Mouse (Mus musculus) kidney, adult 8-10 months (tissue): ENCODE results near the gene Homer2.

Experiments used
- DNase-seq, 2 experiments: peaks; one replicate each; pipeline ENCODE4 v3.0.0; 2022

Homer2 gene

GRCm38 (mm10) chr7:81583512-81583911, 123.8 kb downstream of the Homer2 start:
- DNase-seq = no peak

GRCm38 (mm10) chr7:81579312-81579711, 128.0 kb downstream of the Homer2 start:
- DNase-seq = no peak

- no peak for DNase-seq
Observed at GRCm38 (mm10) chr7:81578413-81578812, 128.9 kb downstream of the Homer2 start.

GRCm38 (mm10) chr7:81577872-81578271, 129.5 kb downstream of the Homer2 start:
- DNase-seq = no peak

- DNase-seq = no peak
Observed at GRCm38 (mm10) chr7:81575606-81576005, 131.7 kb downstream of the Homer2 start.

- DNase-seq = no peak
Observed at GRCm38 (mm10) chr7:81573821-81574220, 133.5 kb downstream of the Homer2 start.

- DNase-seq = peak in 1 of 2 experiments; percentile 23
Observed at GRCm38 (mm10) chr7:81573397-81573796, 133.9 kb downstream of the Homer2 start.

- no peak for DNase-seq
Observed at GRCm38 (mm10) chr7:81572610-81573268, 134.6 kb downstream of the Homer2 start.

GRCm38 (mm10) chr7:81571941-81572441, 135.3 kb downstream of the Homer2 start:
- DNase-seq = peak; percentile 19

GRCm38 (mm10) chr7:81571108-81571940, 136.0 kb downstream of the Homer2 start, which contains the start of gene Whamm:
Gene Whamm (plus strand): TSS chr7:81571266.
- DNase-seq = peak; percentile 94

GRCm38 (mm10) chr7:81570752-81571107, 136.6 kb downstream of the Homer2 start:
- DNase-seq = no peak

GRCm38 (mm10) chr7:81570271-81570670, 137.1 kb downstream of the Homer2 start:
- no peak for DNase-seq

- DNase-seq = no peak
Observed at GRCm38 (mm10) chr7:81569851-81570250, 137.5 kb downstream of the Homer2 start.

GRCm38 (mm10) chr7:81567396-81567795, 139.9 kb downstream of the Homer2 start:
- no peak for DNase-seq

- no peak for DNase-seq
Observed at GRCm38 (mm10) chr7:81566892-81567291, 140.4 kb downstream of the Homer2 start, which contains the start of gene Fsd2. Gene Fsd2 (minus strand): TSS chr7:81566944.

GRCm38 (mm10) chr7:81566332-81566731, 141.0 kb downstream of the Homer2 start:
- no peak for DNase-seq

GRCm38 (mm10) chr7:81565381-81566055, 141.8 kb downstream of the Homer2 start:
- DNase-seq = no peak

- no peak for DNase-seq
Observed at GRCm38 (mm10) chr7:81564766-81565165, 142.6 kb downstream of the Homer2 start.

- no peak for DNase-seq
Observed at GRCm38 (mm10) chr7:81563506-81564015, 143.8 kb downstream of the Homer2 start.

GRCm38 (mm10) chr7:81561211-81561610, 146.1 kb downstream of the Homer2 start:
- DNase-seq = no peak

GRCm38 (mm10) chr7:81560101-81561049, 147.0 kb downstream of the Homer2 start:
- DNase-seq = no peak
